Mouse (Mus musculus) C2C12 (cell line): Measurements from ENCODE around the gene Cd300lb.

ENCODE experiments used
- CEBPB ChIP-seq: IDR thresholded peaks from one replicate; pipeline ENCODE4 v1.6.1; 2011; ENCODE audit warnings: low read depth, mild to moderate bottlenecking, control low read depth, moderate library complexity
- CTCF ChIP-seq: IDR thresholded peaks from one replicate; pipeline ENCODE4 v1.5.1; 2011; ENCODE audit not compliant: control insufficient read depth, insufficient read depth, insufficient read length

DNA sequence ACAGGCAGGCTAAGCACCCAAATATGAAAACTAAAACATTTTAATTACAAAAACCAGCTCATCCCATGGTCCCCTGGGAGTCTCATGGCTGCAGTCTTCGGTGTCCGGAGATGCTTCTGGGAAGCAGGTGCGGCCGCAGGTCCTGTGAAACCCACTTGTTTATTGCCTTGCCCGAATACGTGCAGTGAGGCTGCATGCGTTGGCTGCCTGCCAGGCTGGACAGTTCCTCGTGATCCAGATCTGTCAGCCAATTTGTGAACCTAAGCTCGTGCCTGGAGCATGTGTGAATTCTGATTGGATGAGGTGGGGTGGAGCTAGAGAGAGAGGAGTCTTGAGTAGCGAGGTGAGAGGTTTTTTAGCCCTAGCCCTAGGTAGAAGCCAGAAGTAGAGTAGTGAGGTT is 38.5 kb upstream of the Cd300lb start:
- no peak for TF ChIP-seq CEBPB
- TF ChIP-seq CTCF = no peak
